Mouse (Mus musculus): ENCODE results near the gene Ucp2. TPM values are rescaled to one million over a fixed set of nuclear protein-coding genes. Genes with fewer than 3 reads are reported as not detected.

The Ucp2 gene
- polyA plus RNA-seq, 1 experiment from 2014 or later = 351 TPM

GRCm38 (mm10) chr7:100463757-100464156 lies 29.4 kb upstream of the Ucp2 start:
- H3K36me3 ChIP-seq (ENCODE audit: control insufficient read depth, insufficient read depth, low read length) = peaks cover 3% of the 10 kb centered on the region; the same call in 1 of the 2 replicates
- no peaks in the 10 kb centered on the region for H3K27me3 ChIP-seq (ENCODE audit: control insufficient read depth, insufficient read depth, low read length)
- ATAC-seq (ENCODE audit: insufficient read depth, low FRiP score) = no peak
- 56% methylated on average over 10 of the region's 10 CpGs for WGBS
- no peak overlapping the region for H3K4me3 ChIP-seq (replicated peaks; ENCODE audit: low read length)
- H3K4me2 ChIP-seq (ENCODE audit: low read depth, low read length) = no peak overlapping the region
- no peaks in the 10 kb centered on the region for H3K9me3 ChIP-seq (replicated peaks; ENCODE audit: control insufficient read depth, low read length)
- H3K4me1 ChIP-seq (ENCODE audit: control insufficient read depth, insufficient read depth, low read length) = peaks cover 34% of the 10 kb centered on the region
- H3K9ac ChIP-seq (ENCODE audit: low read length) = no peak overlapping the region
- 0 out of 2 replicates have a peak overlapping the region, but pooled peaks have one; percentile 25 for H3K27ac ChIP-seq (ENCODE audit: low read length)

GRCm38 (mm10) chr7:100464248-100464647 lies 28.9 kb upstream of the Ucp2 start:
- Histone ChIP-seq H3K4me1 (ENCODE audit: control insufficient read depth, insufficient read depth, low read length) (peaks cover 34% of the 10 kb centered on the region), H3K9ac (ENCODE audit: low read length) (no peak overlapping the region), H3K4me2 (ENCODE audit: low read depth, low read length) (no peak overlapping the region), H3K36me3 (ENCODE audit: control insufficient read depth, insufficient read depth, low read length) (peaks cover 3% of the 10 kb centered on the region; the same call in 1 of the 2 replicates), H3K9me3 (replicated peaks; ENCODE audit: control insufficient read depth, low read length) (no peaks in the 10 kb centered on the region), H3K4me3 (replicated peaks; ENCODE audit: low read length) (no peak overlapping the region), H3K27ac (ENCODE audit: low read length) (no peak overlapping the region), H3K27me3 (ENCODE audit: control insufficient read depth, insufficient read depth, low read length) (no peaks in the 10 kb centered on the region)
- 82% methylated on average over 7 of the region's 7 CpGs for WGBS
- no peak for ATAC-seq (ENCODE audit: insufficient read depth, low FRiP score)

DNA sequence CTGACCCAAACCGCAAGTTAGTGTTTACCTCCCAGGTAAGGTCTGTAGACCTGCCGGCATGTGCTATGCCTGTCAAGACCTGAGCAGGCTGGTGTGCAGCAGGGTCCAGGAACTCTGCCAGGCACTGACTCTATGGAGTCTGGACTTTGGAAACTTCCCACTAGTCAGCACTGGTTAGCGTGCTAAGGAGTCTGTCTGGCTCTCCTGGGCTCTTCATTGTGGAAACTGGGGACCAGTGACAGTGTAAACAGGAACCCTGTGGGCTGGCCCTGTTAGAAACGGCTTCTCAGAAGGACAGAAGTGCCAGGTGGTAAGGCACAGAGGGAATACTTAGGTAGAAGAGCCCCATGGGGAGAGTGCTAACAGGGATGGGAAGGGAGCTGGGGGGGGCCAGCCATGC lies 27.9 kb upstream of the Ucp2 start:
- no peaks in the 10 kb centered on the region for H3K9me3 ChIP-seq (replicated peaks; ENCODE audit: control insufficient read depth, low read length)
- 55% methylated on average over 4 of the region's 4 CpGs for WGBS
- H3K27me3 ChIP-seq (ENCODE audit: control insufficient read depth, insufficient read depth, low read length) = no peaks in the 10 kb centered on the region
- ATAC-seq (ENCODE audit: insufficient read depth, low FRiP score) = peak; percentile 44; the same call in 1 of the 2 replicates
- peak overlapping the region; percentile 32 for H3K4me2 ChIP-seq (ENCODE audit: low read depth, low read length)
- H3K4me3 ChIP-seq (replicated peaks; ENCODE audit: low read length) = no peak overlapping the region
- peaks cover 7% of the 10 kb centered on the region; the same call in 1 of the 2 replicates for H3K36me3 ChIP-seq (ENCODE audit: control insufficient read depth, insufficient read depth, low read length)
- H3K27ac ChIP-seq (ENCODE audit: low read length) = peak overlapping the region; percentile 86
- peaks cover 34% of the 10 kb centered on the region for H3K4me1 ChIP-seq (ENCODE audit: control insufficient read depth, insufficient read depth, low read length)
- peak overlapping the region; percentile 4; the same call in 1 of the 2 replicates for H3K9ac ChIP-seq (ENCODE audit: low read length)

GRCm38 (mm10) chr7:100465656-100466309 lies 27.4 kb upstream of the Ucp2 start:
- Histone ChIP-seq H3K9ac (ENCODE audit: low read length) (peak overlapping the region; percentile 4; the same call in 1 of the 2 replicates), H3K9me3 (replicated peaks; ENCODE audit: control insufficient read depth, low read length) (no peaks in the 10 kb centered on the region), H3K4me2 (ENCODE audit: low read depth, low read length) (peak overlapping the region; percentile 32), H3K27me3 (ENCODE audit: control insufficient read depth, insufficient read depth, low read length) (no peaks in the 10 kb centered on the region), H3K27ac (ENCODE audit: low read length) (peak overlapping the region; percentile 86), H3K4me3 (replicated peaks; ENCODE audit: low read length) (no peak overlapping the region), H3K36me3 (ENCODE audit: control insufficient read depth, insufficient read depth, low read length) (peaks cover 7% of the 10 kb centered on the region; the same call in 1 of the 2 replicates), H3K4me1 (ENCODE audit: control insufficient read depth, insufficient read depth, low read length) (peaks cover 34% of the 10 kb centered on the region)
- ATAC-seq (ENCODE audit: insufficient read depth, low FRiP score) = peak; percentile 77
- 34% methylated on average over 5 of the region's 5 CpGs for WGBS

- H3K9ac ChIP-seq (ENCODE audit: low read length) = no peak overlapping the region
- 75% methylated on average over 11 of the region's 11 CpGs for WGBS
- peaks cover 31% of the 10 kb centered on the region for H3K4me1 ChIP-seq (ENCODE audit: control insufficient read depth, insufficient read depth, low read length)
- H3K9me3 ChIP-seq (replicated peaks; ENCODE audit: control insufficient read depth, low read length) = no peaks in the 10 kb centered on the region
- H3K27ac ChIP-seq (ENCODE audit: low read length) = peak overlapping the region; percentile 86
- peak; percentile 88 for ATAC-seq (ENCODE audit: insufficient read depth, low FRiP score)
- peaks cover 7% of the 10 kb centered on the region; the same call in 1 of the 2 replicates for H3K36me3 ChIP-seq (ENCODE audit: control insufficient read depth, insufficient read depth, low read length)
- H3K4me3 ChIP-seq (replicated peaks; ENCODE audit: low read length) = no peak overlapping the region
- H3K4me2 ChIP-seq (ENCODE audit: low read depth, low read length) = 0 out of 2 replicates have a peak overlapping the region, but pooled peaks have one; percentile 18
- H3K27me3 ChIP-seq (ENCODE audit: control insufficient read depth, insufficient read depth, low read length) = no peaks in the 10 kb centered on the region
These were observed 26.2 kb upstream of the Ucp2 start for GRCm38 (mm10) chr7:100466781-100467510.

DNA sequence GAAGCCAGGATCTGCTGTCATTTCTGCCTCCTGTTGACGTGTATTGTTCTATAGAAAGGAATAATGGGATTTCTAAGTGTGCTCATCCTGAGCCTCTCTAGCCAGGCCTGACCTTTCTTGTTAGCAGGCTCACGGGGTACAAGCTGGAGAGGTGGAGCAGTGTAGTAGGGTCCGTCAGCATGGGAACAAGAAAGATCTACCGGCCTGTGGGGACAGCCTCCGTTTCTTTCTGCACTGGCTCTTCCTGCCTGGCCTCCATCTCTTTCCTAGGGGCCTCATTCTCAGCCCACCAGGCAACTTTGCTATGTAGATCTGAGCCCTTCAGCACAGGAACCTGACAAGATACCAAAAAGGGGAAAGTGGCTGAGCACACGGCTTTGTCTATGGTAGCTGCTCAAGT lies 24.4 kb upstream of the Ucp2 start:
- H3K27ac ChIP-seq (ENCODE audit: low read length) = no peak overlapping the region
- H3K4me3 ChIP-seq (replicated peaks; ENCODE audit: low read length) = no peak overlapping the region
- peaks cover 24% of the 10 kb centered on the region for H3K4me1 ChIP-seq (ENCODE audit: control insufficient read depth, insufficient read depth, low read length)
- WGBS = 82% methylated on average over 6 of the region's 6 CpGs
- H3K9ac ChIP-seq (ENCODE audit: low read length) = no peak overlapping the region
- peaks cover 4% of the 10 kb centered on the region; the same call in 1 of the 2 replicates for H3K36me3 ChIP-seq (ENCODE audit: control insufficient read depth, insufficient read depth, low read length)
- H3K4me2 ChIP-seq (ENCODE audit: low read depth, low read length) = no peak overlapping the region
- H3K9me3 ChIP-seq (replicated peaks; ENCODE audit: control insufficient read depth, low read length) = no peaks in the 10 kb centered on the region
- ATAC-seq (ENCODE audit: insufficient read depth, low FRiP score) = no peak
- no peaks in the 10 kb centered on the region for H3K27me3 ChIP-seq (ENCODE audit: control insufficient read depth, insufficient read depth, low read length)

DNA sequence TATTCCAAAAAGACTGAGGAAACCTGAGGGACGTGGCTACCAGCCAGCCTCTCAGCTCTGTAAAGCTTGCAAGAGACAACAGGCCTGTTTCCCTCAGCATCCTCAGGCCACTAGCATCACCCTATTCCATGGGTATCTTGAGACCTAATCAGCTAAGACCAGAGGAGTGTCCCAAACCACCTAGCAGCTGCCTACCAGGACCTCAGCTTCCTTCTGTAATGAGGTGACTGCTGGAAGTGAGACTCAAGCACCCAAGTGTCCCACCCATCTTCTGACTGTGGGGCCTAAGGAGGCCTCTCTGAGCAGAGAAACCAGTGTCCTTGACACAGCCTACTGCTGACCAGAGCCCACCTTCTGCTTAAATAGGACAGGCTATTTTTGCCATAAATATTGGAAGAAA lies 23.6 kb upstream of the Ucp2 start:
- Histone ChIP-seq H3K4me3 (replicated peaks; ENCODE audit: low read length) (no peak overlapping the region), H3K9ac (ENCODE audit: low read length) (no peak overlapping the region), H3K9me3 (replicated peaks; ENCODE audit: control insufficient read depth, low read length) (no peaks in the 10 kb centered on the region), H3K27ac (ENCODE audit: low read length) (no peak overlapping the region), H3K4me2 (ENCODE audit: low read depth, low read length) (no peak overlapping the region), H3K27me3 (ENCODE audit: control insufficient read depth, insufficient read depth, low read length) (no peaks in the 10 kb centered on the region), H3K4me1 (ENCODE audit: control insufficient read depth, insufficient read depth, low read length) (peaks cover 24% of the 10 kb centered on the region), H3K36me3 (ENCODE audit: control insufficient read depth, insufficient read depth, low read length) (peaks cover 4% of the 10 kb centered on the region; the same call in 1 of the 2 replicates)
- no peak for ATAC-seq (ENCODE audit: insufficient read depth, low FRiP score)
- 70% methylated on average over 1 of the region's 1 CpGs for WGBS

- ATAC-seq (ENCODE audit: insufficient read depth, low FRiP score) = no peak
- Histone ChIP-seq H3K27ac (ENCODE audit: low read length) (no peak overlapping the region), H3K4me2 (ENCODE audit: low read depth, low read length) (no peak overlapping the region), H3K4me1 (ENCODE audit: control insufficient read depth, insufficient read depth, low read length) (peaks cover 20% of the 10 kb centered on the region), H3K4me3 (replicated peaks; ENCODE audit: low read length) (no peak overlapping the region), H3K27me3 (ENCODE audit: control insufficient read depth, insufficient read depth, low read length) (no peaks in the 10 kb centered on the region), H3K9ac (ENCODE audit: low read length) (no peak overlapping the region), H3K9me3 (replicated peaks; ENCODE audit: control insufficient read depth, low read length) (no peaks in the 10 kb centered on the region), H3K36me3 (ENCODE audit: control insufficient read depth, insufficient read depth, low read length) (peaks cover 4% of the 10 kb centered on the region; the same call in 1 of the 2 replicates)
- 89% methylated on average over 11 of the region's 11 CpGs for WGBS
These were observed 22.2 kb upstream of the Ucp2 start for GRCm38 (mm10) chr7:100470796-100471406.

DNA sequence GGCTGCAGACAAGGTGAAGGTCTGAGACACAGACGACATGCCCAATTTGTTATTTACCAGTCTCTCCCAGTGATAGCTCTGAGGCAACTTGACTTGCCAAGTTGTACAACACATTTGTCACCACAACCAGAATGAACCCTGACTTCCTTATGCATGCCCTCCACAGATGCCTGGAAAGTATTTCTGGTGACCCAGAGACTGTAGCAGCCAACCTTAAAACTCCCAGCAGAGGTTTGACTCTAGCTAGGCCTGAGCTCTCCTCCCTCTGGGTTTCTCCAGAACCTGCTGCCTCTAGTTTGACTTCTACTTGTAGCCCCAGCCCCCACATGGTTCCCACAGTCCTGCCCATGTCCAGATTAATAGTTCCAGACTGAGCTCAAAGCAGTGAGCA lies 21.7 kb upstream of the Ucp2 start:
- 93% methylated on average over 1 of the region's 1 CpGs for WGBS
- peaks cover 4% of the 10 kb centered on the region; the same call in 1 of the 2 replicates for H3K36me3 ChIP-seq (ENCODE audit: control insufficient read depth, insufficient read depth, low read length)
- H3K27me3 ChIP-seq (ENCODE audit: control insufficient read depth, insufficient read depth, low read length) = no peaks in the 10 kb centered on the region
- no peaks in the 10 kb centered on the region for H3K9me3 ChIP-seq (replicated peaks; ENCODE audit: control insufficient read depth, low read length)
- no peak overlapping the region for H3K4me3 ChIP-seq (replicated peaks; ENCODE audit: low read length)
- H3K4me2 ChIP-seq (ENCODE audit: low read depth, low read length) = no peak overlapping the region
- ATAC-seq (ENCODE audit: insufficient read depth, low FRiP score) = no peak
- H3K27ac ChIP-seq (ENCODE audit: low read length) = no peak overlapping the region
- H3K4me1 ChIP-seq (ENCODE audit: control insufficient read depth, insufficient read depth, low read length) = peaks cover 15% of the 10 kb centered on the region
- no peak overlapping the region for H3K9ac ChIP-seq (ENCODE audit: low read length)

Data from stomach, embryonic 16.5 days (tissue).